Mouse (Mus musculus) spleen, adult 2 months (tissue): ENCODE measurements at regions not wholly inside any gene's neighbourhood (a gene's known extent, or its start where the extent isn't known, plus 50 kb on each side); places are given as distances from the start of the nearest gene placed in this dataset.

Source experiments
- DNase-seq, 2 experiments: peaks; one replicate each; pipeline versions ENCODE4 v3.0.0 to v3.0.0-alpha.2; 2012 to 2021; ENCODE audit warnings: low spot score in 2 of 2, low read depth in 1 of 2
- H3K27ac ChIP-seq: fragments of 200-500 bp; 2 replicates; pipeline ENCODE4 v1.5.1; 2012; ENCODE audit warnings: low read length, inconsistent platforms; ENCODE audit not compliant: insufficient read depth
- H3K27me3 ChIP-seq: fragments of 200-500 bp; 2 replicates; pipeline ENCODE4 v1.6.1; 2012; ENCODE audit warnings: mild to moderate bottlenecking, moderate library complexity, low read length, inconsistent platforms; ENCODE audit not compliant: control insufficient read depth, insufficient read depth
- H3K36me3 ChIP-seq: fragments of 200-500 bp; 2 replicates; pipeline ENCODE4 v1.6.1; 2012; ENCODE audit warnings: mild to moderate bottlenecking, low read length, inconsistent platforms; ENCODE audit not compliant: control insufficient read depth, insufficient read depth
- H3K4me1 ChIP-seq: fragments of 200-500 bp; 2 replicates; pipeline ENCODE4 v1.6.1; 2011; ENCODE audit warnings: inconsistent platforms; ENCODE audit not compliant: control insufficient read depth, insufficient read depth, insufficient read length
- H3K4me3 ChIP-seq: fragments of 200-500 bp; 2 replicates; pipeline ENCODE4 v1.5.1; 2011; ENCODE audit warnings: mild to moderate bottlenecking, inconsistent platforms; ENCODE audit not compliant: insufficient read depth, insufficient read length; ENCODE audit errors: extremely low read depth
- CTCF ChIP-seq: fragments of 200-500 bp; IDR thresholded peaks from 2 replicates; pipeline ENCODE4 v1.5.1; 2011; ENCODE audit warnings: mild to moderate bottlenecking, inconsistent platforms; ENCODE audit not compliant: insufficient read depth, insufficient read length, insufficient replicate concordance; ENCODE audit errors: extremely low read depth
- POLR2A ChIP-seq: fragments of 200-500 bp; IDR thresholded peaks from 2 replicates; pipeline ENCODE4 v1.6.1; 2011; ENCODE audit warnings: low read depth, low read length, inconsistent platforms
- WGBS: fragments of 180-500 bp; shearing (Covaris S2); methylation state at CpG from one replicate; pipeline ENCODE4 v1.1.7; 2018; 5-methylcytosine and 5-hydroxymethylcytosine counted together

GRCm38 (mm10) chr11:112839721-112840494, 57.9 kb downstream of the Sox9 start:
- Histone ChIP-seq H3K4me3 (no peak overlapping the region), H3K4me1 (no peaks in the 10 kb centered on the region), H3K27ac (no peak overlapping the region), H3K27me3 (no peaks in the 10 kb centered on the region), H3K36me3 (no peaks in the 10 kb centered on the region)
- no peak for DNase-seq
- TF ChIP-seq CTCF (no peak), POLR2A (no peak)
- WGBS, result 31% methylated on average over 10 of the region's 10 CpGs

- no peak overlapping the region for H3K27ac ChIP-seq
- no peaks in the 10 kb centered on the region for H3K4me1 ChIP-seq
- TF ChIP-seq CTCF, result no peak
- no peak for TF ChIP-seq POLR2A
- WGBS, result 20% methylated on average over 10 of the region's 10 CpGs
- H3K27me3 ChIP-seq, result no peaks in the 10 kb centered on the region
- DNase-seq, result no peak
- H3K4me3 ChIP-seq, result no peak overlapping the region
- no peaks in the 10 kb centered on the region for H3K36me3 ChIP-seq
These were observed 58.4 kb downstream of the Sox9 start for GRCm38 (mm10) chr11:112840495-112840828.

DNA sequence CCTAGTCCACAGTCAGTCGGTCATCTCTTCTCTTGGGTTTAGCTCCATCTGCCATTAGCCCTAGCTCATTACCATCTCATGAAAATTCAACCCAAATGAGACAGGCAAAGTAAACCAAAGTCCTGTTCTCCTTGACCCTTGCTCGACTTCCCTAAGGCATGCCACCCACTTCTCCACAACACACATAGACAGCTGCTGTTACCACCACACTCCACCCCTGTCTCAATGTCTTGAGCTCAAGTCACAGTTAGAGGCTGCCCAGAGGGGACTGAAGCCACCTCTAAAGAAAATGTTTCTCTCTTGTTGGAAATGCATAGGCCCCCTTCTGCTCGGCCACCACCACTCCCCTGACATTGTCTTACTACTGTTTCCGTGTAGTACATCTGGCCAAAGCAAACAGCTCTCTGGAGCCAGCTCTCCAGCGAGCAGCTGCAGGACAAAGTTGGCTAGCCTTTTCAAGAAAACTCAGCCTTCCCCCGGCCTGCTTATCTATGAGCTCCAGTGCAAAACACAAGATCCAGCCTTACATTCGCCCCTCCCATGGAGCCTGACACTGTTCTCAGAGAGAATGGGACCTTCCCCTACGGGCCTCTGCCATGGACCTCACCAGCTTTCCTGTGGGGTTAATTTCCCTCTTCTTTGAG, 62.4 kb downstream of the Sox9 start:
- TF ChIP-seq POLR2A (no peak), CTCF (no peak)
- no peak for DNase-seq
- WGBS, result 73% methylated on average over 8 of the region's 8 CpGs
- no peak overlapping the region for H3K27ac ChIP-seq
- H3K4me1 ChIP-seq, result no peaks in the 10 kb centered on the region
- no peaks in the 10 kb centered on the region for H3K36me3 ChIP-seq
- no peaks in the 10 kb centered on the region for H3K27me3 ChIP-seq
- H3K4me3 ChIP-seq, result no peak overlapping the region

DNA sequence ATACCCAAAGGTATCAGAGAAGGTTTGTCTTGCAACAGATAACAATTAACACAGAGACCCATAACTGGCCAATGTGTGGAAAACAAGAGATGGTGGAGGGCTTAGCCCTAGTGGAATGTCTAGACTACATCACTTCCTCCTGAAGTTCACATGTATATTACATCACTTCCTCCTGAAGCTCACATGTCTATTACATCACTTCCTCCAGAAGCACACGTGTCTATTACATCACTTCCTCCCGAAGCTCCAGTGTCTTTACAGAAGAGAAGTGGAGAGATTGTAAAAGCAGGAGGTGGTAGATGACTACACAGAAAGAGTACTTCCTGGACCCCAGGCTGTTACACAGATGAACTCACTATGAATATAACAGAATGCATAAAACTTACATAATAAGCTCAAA, 65.1 kb downstream of the Sox9 start:
- Histone ChIP-seq H3K36me3 (no peaks in the 10 kb centered on the region), H3K27ac (no peak overlapping the region), H3K27me3 (no peaks in the 10 kb centered on the region), H3K4me1 (no peaks in the 10 kb centered on the region), H3K4me3 (no peak overlapping the region)
- 74% methylated on average over 2 of the region's 2 CpGs for WGBS
- TF ChIP-seq CTCF (no peak), POLR2A (no peak)
- no peak for DNase-seq

GRCm38 (mm10) chr11:112847851-112848250, 65.8 kb downstream of the Sox9 start:
- DNase-seq, result no peak
- TF ChIP-seq CTCF (no peak), POLR2A (no peak)
- no peaks in the 10 kb centered on the region for H3K27me3 ChIP-seq
- no peak overlapping the region for H3K4me3 ChIP-seq
- no peaks in the 10 kb centered on the region for H3K4me1 ChIP-seq
- no peak overlapping the region for H3K27ac ChIP-seq
- 76% methylated on average over 3 of the region's 3 CpGs for whole genome bisulfite sequencing
- no peaks in the 10 kb centered on the region for H3K36me3 ChIP-seq

DNA sequence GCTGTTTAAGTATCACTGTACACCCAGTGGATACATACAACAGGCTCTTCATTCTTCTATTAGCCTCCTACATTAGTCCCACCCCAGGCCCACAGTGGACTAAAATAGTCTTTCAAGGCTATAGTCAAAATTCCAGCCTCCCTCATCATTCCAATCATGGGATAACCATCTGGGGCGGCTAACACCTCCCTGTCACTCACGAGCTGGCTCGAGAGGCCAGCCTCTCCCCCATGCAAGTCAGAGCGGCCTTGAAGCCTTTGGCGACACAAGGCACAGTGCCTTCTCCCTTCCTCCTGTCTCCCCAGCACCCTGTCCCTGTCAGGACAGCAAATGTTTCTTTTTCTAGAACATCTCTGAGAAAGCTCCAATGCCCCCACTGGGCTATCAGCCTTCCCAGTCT, 68.0 kb downstream of the Sox9 start:
- no peaks in the 10 kb centered on the region for H3K27me3 ChIP-seq
- no peaks in the 10 kb centered on the region for H3K36me3 ChIP-seq
- no peaks in the 10 kb centered on the region for H3K4me1 ChIP-seq
- WGBS, result 80% methylated on average over 5 of the region's 5 CpGs
- H3K27ac ChIP-seq, result no peak overlapping the region
- H3K4me3 ChIP-seq, result no peak overlapping the region
- TF ChIP-seq POLR2A (no peak), CTCF (no peak)
- DNase-seq, result no peak
